Mouse (Mus musculus) cerebellum, postnatal 25 days (tissue): Measurements from ENCODE around the gene Dzip1l.

Source experiments
- DNase-seq, 2 experiments: peaks; one replicate each; pipeline ENCODE4 v3.0.0; 2021; ENCODE audit warnings: mixed read lengths in 2 of 2

Gene Dzip1l

DNA sequence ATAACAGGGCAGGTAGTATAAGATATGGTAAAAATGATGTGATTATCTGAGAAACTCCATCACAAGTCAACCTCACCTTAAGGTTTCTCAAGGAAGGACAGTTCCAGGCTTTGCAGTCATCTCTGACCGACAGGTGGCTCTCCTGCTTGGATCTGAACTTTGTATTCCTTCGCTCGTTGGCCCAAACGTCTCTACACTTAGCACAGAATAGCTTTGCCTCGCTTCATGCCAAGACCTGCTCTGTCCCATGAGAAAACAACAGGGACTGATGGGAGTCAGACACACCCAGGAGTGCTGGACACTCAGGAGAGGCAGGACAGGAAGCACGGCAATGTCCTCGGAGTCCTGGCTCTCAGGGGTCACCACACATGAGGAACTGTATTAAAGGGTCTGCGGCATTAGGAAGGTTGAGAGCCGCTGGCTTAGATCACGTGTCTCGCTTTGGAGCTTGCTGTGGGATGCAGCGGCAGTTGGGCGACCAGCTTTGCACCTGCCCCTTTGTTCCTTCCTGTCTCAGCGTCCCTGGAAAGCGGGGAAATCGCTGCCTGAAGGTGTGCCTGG lies 32.4 kb downstream of the Dzip1l start:
- DNase-seq: no peak

DNA sequence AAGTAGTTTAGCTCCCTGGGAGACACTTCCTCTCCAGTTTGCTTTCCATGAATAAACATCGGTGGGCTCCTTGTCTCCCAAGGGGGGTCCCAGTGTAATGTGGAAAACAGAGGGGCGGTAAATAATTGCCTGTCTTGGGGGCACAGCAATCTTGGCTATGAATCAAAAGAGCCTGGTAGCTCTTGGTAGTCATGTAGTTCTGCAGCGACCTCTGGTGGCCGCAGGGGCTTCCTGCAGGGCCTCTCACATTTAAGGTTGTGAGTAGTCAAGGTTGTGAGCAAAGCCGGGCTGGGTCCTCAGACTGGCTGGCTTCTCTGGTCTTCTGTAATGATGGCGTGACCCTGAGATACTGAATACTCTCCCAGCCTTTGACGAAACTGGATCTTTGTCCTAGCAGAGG lies 33.1 kb downstream of the Dzip1l start:
- peak; percentile 71 to 79 for DNase-seq

DNA sequence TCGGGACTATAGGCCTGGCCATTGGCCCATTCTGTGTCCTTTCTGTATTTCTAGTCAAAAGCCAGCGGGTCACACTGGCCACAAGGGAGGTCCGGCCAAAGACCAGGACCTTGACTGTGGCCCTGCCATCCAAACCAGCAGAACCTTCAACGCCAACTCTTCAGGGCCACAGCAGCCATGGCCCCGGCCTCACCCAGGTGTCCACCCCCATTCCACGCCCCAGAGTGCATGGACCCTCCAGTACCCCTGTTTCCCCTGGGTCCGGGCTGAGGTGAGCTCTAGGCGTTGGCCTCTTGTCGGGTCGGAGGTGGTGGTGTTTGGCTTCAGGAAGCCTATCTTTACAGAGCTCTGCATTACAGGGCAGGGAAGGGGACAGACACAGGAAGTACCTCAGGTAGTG lies 33.6 kb downstream of the Dzip1l start:
- DNase-seq: no peak

DNA sequence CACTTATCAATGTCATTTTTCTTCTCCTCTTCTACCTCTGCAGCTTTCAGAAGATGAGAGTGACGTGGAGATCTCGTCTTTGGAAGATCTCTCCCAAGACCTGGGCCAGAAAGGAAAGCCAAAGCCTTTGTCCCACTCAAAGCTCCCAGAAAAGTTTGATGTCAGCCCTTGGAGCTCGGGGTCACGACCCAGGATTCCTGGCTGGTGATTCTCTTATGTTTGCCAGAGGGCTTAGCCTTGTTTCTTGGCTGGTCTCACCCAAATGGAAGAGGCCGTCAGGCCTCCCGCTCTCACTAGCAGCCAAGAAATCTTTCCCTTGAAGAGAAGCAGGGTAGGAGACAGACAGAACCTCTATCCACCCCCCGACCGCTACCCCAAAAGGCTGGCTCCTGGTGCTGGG lies 38.3 kb downstream of the Dzip1l start:
- DNase-seq: no peak

DNA sequence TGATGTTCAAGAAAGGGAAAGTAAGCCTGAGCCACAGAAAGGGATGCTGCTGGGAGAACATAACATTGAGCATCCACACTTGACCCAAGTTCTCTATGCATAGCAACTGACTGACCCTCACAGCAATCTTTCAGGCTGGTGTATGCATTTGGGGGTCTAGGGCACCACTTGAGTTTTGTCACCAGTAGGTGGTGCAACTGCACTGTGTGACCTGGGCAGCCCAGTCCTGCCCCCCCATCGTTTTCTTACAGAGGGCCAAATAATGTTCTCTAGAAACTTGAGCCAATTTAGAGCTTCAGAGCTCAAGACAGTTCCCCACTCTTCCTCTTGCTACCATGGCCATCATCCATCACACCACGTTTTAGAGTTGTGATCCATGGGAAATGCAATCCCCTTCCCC lies 42.3 kb downstream of the Dzip1l start:
- no peak for DNase-seq

DNA sequence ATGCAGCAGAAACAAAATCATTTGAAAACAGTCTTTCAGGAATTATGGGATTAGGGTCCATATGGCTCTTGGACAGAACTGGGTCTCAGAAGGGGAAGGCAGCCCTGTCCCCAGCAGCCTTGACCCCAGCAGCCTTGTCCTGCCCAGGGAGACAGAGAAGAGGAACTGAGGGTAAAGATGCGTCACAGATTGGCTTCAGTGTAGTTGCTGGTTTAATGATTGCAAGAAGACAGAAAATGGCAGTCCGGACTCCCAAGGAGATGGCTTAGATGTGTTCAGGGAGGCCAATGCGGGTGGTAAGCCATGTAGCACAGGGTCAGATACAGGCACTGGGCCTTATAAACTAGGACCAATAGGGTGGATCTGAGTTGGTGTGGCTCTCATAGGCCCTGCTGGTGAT lies 46.4 kb downstream of the Dzip1l start:
- DNase-seq: no peak

DNA sequence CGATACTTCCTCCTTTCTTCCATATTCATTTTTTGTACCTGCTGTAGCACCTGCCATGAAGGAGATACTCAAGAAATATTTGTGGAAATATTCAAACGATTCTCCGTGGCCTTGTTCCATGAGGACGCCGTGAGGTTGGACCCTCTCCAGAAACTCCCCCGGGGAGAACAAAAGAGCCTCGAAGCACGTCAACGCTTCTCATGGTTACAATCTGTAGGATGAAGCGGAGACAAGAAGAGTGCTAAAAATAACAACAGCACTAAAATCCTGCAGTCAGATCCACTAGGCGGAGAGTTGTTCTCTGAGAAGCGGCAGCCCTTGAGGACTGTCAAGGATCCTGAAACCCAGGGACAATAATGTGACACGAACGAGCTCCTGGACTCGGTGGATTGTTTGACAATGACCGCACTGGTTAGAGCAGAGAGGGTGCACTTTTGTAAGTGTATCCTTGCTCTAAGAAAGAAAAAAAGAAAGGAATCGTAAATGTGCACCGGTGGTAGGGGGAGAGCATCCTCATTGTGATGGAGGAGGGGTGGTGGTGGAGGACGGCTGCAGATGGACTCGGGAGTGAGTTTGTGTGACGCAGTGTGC lies 52.8 kb downstream of the Dzip1l start:
- peak in 1 of 2 experiments; percentile 16 for DNase-seq

DNA sequence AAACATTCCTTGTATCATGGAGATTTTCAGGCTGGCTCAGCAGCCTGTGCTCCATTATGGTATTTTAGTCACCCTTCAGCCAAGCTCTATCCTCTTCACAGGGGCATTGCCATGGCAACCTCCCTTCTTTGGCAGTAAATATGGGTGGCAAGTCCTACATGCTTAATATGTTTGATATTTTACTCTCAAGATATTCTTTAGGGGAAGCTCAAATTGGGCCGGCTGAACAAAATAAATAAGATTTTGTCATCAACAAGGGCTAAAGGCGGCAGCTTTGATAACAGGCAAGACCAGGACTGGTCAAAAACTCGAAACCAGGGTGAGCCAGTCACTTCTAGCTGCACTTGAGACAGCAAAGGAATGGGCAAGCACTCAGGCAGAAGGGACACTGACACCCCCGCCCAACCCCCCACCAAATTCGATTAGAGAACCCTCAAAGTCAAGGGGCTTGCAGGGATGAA lies 55.8 kb downstream of the Dzip1l start:
- DNase-seq: no peak

DNA sequence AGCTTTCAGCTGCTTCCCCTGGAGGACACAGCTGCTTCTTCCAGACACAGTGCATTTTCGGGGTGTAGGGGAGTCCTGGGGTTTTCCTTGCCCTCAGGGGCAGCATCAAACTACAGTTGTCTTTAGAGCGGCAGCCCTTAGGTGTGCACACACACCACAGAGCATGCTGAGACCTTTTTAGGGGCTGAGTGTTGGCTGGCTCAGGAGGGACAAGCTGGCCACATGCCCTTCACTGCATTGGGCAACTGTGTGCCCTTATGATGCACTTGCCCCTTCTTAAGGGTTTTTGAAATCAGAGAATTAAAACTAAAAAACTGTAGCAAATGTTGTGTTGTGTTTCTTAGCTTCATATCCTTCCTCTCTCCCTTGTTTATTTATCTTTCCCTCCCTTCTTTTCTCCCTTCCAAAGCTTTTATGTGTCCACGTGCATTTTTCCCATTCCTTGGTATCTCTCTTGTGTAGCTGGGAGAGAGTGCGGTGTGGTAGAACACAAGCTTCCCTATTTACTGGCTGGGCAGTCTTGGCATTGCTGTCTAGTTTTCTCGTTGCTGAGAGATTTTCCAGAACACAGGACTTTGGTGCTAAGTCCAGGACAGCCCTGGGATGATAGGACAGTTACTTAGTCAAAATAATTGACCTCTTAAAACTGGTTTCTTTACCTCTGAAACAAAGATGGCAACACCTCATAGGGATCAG lies 56.4 kb downstream of the Dzip1l start:
- no peak for DNase-seq

DNA sequence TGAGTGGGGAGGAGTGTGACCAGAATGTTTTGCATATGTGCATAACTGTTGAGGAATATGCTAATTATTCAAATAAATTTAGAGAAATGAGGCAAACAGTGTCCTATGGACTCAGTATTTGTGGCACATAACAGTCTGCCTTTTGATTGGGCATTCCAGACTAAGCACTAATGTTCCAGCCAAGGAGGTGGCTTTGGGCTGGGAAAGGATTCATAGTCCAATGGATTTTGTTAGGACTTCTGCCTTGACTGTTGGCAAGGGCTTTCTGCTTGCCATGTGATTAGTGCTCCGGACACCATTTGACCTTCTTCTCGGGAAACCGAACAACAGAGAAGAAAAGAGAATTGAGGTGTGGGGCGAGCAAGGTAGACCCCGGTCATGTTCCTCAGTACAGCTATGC lies 60.5 kb downstream of the Dzip1l start:
- DNase-seq: no peak

DNA sequence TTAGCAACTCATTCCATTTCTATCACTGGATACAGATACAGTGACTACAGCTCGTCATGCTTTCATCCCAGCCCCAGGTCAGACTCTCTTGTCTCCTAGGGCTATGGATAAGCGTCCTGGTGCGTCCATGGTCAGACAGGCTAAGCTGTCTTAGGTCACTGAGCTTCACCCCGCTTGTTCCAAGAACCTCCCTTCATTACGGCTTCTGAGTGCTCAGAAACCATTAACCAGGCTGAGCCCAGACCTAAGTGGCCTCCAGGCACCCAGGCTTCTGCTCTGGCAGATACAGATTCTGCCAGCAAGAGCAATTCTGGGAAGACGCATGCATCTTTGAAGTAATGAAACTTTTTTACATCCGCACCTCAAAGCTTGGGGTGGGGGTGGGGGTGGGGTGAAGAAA lies 61.1 kb downstream of the Dzip1l start:
- DNase-seq: no peak

DNA sequence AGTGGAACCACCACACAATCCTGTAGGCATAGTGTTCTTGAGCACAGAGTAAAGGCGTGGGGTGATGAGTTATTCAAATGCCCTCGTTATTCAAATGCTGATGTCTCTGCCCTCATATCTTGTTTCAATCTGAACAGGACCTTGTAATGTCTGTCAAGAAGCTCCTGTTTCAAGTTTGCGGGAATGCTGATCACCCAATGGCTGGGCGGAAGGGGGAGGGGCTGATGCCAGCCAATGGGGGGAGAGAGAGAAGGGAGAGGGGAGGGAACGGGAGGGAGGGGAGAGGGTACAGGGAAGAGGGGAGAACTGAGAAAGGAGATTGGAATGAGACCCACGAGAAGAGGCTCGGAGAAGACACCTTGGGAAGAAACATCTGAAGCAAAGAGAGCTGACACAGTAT lies 65.7 kb downstream of the Dzip1l start:
- DNase-seq: no peak

DNA sequence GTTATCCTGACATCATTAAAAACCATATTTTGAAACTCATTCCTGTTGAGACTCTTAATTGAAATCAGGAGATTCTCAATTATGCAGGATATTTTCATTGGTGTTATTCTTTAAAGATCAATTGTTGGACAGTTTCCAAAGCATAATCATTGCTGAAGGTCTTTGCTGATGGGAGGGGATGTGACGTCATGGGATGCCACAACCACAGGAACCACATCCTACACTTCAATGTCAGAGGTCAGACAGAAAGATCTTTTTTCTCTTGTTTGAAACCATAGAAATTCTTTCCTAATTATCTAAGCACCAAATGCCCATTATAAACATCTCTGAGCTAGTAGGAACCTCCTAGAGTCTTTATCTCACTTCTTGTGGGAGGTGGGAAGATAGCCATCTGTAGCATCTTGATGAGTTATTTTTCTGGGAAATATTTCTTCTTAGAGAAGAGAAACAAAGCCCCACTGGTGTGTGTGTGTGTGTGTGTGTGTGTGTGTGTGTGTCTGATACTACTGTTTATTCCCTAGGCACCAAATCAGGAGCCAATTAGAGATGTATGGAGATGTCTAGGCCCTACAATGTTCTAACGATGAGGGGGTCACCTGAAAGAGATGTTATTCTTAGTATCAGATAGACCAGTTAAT lies 70.6 kb downstream of the Dzip1l start:
- DNase-seq: no peak

DNA sequence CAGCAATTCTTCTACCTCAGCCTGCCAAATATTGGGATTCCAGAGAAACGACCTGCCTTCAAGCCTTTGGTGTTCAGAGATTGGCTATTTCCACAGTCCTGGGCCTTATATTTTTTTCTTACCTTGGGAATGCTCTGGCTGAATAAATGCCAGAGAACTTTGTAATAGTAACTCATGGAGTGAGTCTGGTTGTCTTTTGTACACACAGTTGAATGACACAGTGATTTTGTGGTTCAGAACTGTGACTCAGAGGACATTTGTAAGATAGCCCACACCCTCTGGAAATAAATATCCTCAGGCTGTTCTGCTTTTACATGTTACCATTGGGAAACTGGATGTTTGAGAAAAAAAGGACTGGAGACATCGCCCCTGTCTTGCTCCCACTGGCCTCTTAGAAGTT lies 71.9 kb downstream of the Dzip1l start:
- DNase-seq: no peak

DNA sequence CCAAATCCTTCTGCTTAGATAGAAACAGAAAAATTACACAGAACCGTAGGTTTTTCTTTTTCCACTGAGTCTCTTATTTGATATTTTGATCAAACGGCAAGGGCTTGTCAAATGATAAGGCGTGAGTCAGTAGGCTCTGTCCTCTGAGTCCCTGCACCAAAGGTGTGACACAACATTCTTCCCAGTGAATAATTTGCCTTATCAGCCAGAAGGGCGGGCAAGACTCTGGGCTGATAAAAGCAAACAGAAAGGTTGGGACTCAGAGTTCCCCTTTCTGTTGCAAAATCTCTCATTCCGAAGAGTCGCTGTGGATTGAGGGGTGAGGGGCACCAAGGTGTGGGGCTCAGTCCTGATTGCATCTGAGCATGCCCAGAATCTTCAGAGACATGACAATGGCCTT lies 72.9 kb downstream of the Dzip1l start:
- no peak for DNase-seq

DNA sequence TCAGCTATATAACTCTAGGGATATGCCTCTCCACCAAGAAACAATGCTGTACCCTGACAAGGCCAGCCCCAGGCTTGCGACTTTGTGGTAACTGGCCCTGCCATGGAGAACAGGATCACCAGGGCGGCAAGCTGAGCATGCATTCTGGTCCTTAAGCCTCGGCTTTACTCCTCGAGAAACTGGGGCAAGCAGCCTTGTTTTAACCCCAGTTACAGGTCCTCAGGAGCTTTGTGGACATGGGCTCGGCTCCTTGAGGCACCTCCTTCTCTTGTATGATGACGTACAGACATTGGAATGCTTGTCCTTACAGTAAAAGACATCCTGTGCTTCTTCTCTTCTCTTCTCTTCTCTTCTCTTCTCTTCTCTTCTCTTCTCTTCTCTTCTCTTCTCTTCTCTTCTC lies 74.4 kb downstream of the Dzip1l start:
- no peak for DNase-seq

DNA sequence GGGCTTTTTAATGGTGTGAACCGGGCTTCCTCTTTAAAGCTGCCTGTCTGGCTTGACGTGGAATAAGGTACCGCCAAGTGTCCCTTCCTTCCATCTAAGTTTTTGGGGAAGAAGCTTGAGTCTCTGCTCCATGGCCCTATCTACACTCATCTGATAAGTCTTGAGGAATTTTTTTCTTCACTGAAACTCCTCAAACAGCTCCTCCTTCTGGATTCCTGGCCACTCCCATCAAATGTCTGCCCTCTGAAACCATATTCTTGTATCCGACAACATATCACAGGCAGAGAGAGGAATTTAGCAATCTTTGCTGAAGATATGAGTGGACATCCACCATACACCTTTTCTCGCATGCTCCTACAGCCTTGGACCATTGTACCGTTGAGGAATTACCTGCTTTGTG lies 77.0 kb downstream of the Dzip1l start:
- DNase-seq: no peak

DNA sequence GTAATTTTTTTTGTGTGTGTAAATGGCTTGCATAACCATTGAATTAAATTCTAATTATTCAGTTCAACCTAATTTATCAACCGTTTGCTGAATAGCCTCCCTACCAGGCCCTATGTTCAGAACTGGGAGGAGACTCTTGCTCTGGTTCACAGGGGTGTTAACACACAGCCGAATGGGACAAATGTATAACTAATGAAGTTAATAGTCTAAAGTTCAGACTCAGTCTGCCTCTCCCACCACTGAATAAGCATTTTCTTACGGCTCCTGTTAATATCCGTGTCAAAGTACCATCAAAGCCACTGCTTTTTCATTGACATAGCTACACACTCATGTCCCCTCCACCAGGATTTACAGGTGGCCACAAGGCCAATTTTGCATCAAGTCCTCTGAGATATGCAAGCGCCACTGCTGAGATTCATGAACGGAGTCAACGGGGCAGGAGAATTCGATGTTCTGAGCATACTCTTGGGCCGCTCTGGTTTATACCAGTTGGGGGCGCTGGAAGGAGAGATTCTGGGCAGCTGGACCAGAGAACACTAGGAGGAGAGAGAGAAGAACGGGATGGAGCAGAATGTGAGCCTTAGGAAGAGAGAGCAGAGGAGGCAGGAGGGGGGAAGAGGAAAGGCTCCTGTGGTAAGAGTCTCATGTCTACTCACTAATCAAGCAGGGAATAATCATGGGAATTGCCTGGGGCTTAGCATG lies 78.3 kb downstream of the Dzip1l start:
- DNase-seq: no peak

DNA sequence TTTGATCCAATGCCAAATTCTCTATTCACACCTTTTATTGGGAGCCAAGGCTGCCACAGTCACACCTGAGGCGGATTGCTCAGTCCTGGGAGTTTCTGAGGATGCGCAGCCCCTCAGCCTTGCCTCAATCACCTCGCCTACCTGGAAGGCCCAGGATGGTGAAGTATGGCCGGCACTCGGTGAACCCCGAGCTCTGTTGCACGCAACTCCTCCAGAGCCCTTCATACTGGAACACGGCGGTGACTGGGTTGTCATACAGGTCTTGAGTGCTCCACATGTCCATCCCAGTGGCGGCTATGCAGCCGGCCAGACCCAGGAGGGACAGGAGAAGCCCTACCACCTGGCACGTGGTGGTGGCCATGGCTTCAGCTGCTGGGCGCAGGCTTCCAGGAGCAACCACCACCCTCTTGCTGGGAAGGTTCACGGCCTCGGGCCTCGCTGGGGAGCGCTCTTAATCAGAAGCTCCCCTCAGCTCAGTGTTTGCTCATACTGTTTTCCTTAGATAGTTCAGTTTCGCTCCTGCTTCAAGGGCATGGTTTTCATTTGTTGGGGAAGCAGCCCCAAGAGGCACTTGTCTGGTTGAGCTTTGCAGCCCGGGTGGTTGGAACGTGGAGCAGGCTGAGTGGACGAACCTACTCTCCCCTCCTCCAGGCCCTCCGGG lies 80.4 kb downstream of the Dzip1l start:
- DNase-seq: no peak

DNA sequence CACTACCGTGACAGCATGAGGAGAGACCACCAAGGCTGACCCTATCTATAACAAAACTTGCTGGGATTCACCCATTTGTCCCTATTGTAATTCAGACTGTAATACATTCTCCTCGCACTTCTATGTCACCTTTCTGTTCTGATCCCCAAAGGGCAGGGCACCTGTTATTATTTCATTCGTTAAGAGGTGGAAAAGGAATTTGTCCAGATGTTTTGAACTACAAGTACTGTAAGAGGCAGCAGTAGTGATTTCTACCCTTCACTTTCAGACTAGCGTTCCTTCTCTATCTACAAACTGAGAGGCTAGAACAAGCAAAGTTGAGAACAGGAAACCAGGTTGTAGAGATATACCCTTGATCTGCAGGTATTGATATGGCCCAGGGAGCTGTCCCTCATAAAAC lies 81.0 kb downstream of the Dzip1l start:
- no peak for DNase-seq

DNA sequence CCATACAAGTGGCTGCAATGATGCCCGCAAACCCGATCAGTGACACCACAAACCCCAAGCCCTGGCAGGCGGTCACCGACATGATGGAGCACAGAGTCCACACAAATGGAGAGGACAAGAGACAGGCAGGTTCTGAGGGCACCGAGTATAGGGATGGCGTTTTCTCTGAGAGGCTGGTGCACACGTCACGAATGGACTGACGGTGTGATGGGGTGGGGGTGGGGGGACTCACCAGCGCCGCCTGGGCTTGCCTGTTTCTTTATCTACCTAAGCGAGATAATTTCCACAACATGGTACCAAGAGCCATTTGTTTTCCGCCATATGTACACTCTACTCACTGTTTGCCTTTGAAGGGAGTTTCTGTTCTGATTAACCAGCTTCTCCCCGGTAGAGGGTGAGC lies 87.8 kb downstream of the Dzip1l start, which contains the start of gene Cldn18:
Gene Cldn18 (minus strand): TSS at position 134 of the 400 bp plus-strand sequence.
- DNase-seq: no peak
